Mouse (Mus musculus): ENCODE results near the gene Ccdc162. TPM values are rescaled to one million over a fixed set of nuclear protein-coding genes. Genes with fewer than 3 reads are reported as not detected.
A peak's percentile ranks its signal among the peaks of the same experiment; 100 is the strongest.

Ccdc162 gene
- not detected in 2 replicates for total RNA-seq (2017)

DNA sequence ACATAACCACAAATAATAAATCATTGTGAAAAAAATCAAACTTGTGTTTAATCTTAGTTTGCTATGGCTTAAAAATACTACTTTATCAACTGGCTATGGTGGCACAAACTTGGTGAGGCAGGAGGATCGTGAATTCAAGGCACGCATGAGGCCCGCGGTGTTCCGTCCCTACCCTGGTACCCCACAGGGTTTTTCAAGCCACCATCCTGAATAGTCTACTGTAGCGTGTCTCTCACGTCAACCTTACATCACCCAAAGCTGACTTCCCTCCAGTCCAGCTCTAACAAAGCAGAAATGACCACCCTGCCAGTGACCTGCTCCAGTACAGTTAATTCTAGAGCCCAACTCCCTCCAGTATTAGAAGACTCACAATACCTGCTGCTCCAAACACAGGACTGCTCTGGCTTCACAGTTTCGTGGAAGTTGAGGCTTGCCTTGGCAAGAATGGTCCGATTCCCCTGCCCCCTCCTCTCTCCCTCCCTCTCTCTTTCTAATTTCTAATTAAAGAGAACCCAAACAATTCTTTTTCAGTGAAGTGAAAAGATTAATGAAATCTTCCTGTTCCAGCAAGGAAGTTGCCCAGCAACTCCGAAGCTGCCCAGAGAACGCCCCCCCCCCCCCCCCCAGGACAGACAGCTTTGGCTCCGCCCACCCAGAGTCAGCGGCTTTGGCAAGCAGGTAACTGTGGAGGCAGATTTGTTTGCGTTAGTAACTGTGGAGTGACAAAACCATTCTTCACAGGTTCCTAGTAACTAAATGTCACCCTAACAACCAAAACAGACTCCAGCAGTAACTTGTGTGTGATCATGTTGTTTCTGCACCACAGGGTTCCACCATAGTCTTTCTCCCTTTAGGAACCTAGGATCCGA, at the start of gene Ccdc162:
Ccdc162 (minus strand) TSS at position 606 of the 869 bp plus-strand sequence.
- no peak for ATAC-seq (replicated peaks in 1 of 2; ENCODE audit: insufficient read depth in 1 of 2, low FRiP score in 2 of 2, low TSS enrichment in 1 of 2, low read depth in 1 of 2, poor library complexity in 2 of 2, severe bottlenecking in 2 of 2)

GRCm38 (mm10) chr10:41765586-41765985, 49.2 kb upstream of the Ccdc162 start:
- ATAC-seq (replicated peaks in 1 of 2; ENCODE audit: insufficient read depth in 1 of 2, low FRiP score in 2 of 2, low TSS enrichment in 1 of 2, low read depth in 1 of 2, poor library complexity in 2 of 2, severe bottlenecking in 2 of 2), result no peak

- no peak for ATAC-seq (replicated peaks in 1 of 2; ENCODE audit: insufficient read depth in 1 of 2, low FRiP score in 2 of 2, low TSS enrichment in 1 of 2, low read depth in 1 of 2, poor library complexity in 2 of 2, severe bottlenecking in 2 of 2)
Observed at GRCm38 (mm10) chr10:41763741-41764385, 47.4 kb upstream of the Ccdc162 start.

DNA sequence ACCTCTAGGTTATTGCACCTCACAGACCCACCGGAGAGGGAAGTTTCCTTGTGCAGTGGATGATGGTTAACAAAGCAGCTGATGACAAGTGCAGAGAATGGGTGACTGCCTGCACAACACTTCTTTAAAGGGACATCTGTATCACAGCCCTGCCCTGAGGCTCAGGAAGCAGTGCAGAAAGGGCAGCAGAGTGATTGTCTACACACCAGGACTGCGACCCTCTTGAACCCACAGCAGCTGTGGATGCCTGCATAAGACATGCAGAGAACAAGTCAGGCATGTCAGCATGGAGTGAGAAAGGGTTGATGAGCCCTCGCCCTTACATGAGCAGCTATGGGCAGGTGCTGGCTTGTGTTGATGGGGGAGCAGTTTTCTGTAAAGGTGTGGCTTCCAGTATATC, 44.4 kb upstream of the Ccdc162 start:
- no peak for ATAC-seq (replicated peaks in 1 of 2; ENCODE audit: insufficient read depth in 1 of 2, low FRiP score in 2 of 2, low TSS enrichment in 1 of 2, low read depth in 1 of 2, poor library complexity in 2 of 2, severe bottlenecking in 2 of 2)

DNA sequence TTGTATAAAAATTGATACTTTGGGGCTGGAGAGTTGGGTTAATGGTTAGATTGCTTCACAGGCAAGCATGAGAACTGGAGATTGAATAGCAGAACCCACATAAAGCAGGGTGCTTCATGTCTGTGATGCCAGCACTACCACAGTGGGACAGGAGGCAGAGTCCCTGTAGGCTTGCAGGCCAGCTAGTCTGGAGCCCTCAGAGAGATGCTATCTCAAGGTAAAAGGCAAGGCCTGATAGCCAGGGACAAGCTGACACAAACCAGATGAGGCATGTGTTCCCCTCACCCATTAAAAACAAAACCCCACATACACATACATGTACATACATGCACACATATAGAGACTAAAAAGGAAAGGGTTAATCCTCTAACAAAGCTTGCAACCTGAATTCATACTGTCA, 41.6 kb upstream of the Ccdc162 start:
- no peak for ATAC-seq (replicated peaks in 1 of 2; ENCODE audit: insufficient read depth in 1 of 2, low FRiP score in 2 of 2, low TSS enrichment in 1 of 2, low read depth in 1 of 2, poor library complexity in 2 of 2, severe bottlenecking in 2 of 2)

- no peak for ATAC-seq (replicated peaks in 1 of 2; ENCODE audit: insufficient read depth in 1 of 2, low FRiP score in 2 of 2, low TSS enrichment in 1 of 2, low read depth in 1 of 2, poor library complexity in 2 of 2, severe bottlenecking in 2 of 2)
Observed at GRCm38 (mm10) chr10:41757226-41757625, 40.8 kb upstream of the Ccdc162 start.

- ATAC-seq (replicated peaks in 1 of 2; ENCODE audit: insufficient read depth in 1 of 2, low FRiP score in 2 of 2, low TSS enrichment in 1 of 2, low read depth in 1 of 2, poor library complexity in 2 of 2, severe bottlenecking in 2 of 2), result peak; percentile 73 to 84
Observed at GRCm38 (mm10) chr10:41751867-41752480, 35.5 kb upstream of the Ccdc162 start.

GRCm38 (mm10) chr10:41749306-41749705, 32.9 kb upstream of the Ccdc162 start:
- ATAC-seq (replicated peaks in 1 of 2; ENCODE audit: insufficient read depth in 1 of 2, low FRiP score in 2 of 2, low TSS enrichment in 1 of 2, low read depth in 1 of 2, poor library complexity in 2 of 2, severe bottlenecking in 2 of 2), result no peak

DNA sequence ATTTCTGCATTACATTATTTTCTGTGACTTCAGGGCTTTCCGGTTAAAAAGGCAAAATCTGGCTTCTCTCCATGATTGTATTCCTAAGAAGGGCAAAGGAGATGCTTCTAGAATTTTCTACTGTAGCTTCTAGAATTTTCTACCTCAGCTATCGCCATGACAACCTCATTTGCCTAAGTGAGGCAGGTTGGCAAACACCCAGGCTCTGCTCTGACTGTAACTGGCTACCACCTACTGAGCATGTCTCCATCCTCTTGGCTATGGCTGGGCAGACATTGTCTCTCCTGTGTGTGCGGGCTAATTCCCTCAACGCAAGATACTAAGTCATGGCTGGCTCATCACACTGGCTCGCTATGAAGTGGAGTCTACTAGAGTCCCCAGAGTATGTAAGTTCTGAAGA, 30.1 kb upstream of the Ccdc162 start:
- no peak for ATAC-seq (replicated peaks in 1 of 2; ENCODE audit: insufficient read depth in 1 of 2, low FRiP score in 2 of 2, low TSS enrichment in 1 of 2, low read depth in 1 of 2, poor library complexity in 2 of 2, severe bottlenecking in 2 of 2)

GRCm38 (mm10) chr10:41744006-41744405, 27.6 kb upstream of the Ccdc162 start:
- no peak for ATAC-seq (replicated peaks in 1 of 2; ENCODE audit: insufficient read depth in 1 of 2, low FRiP score in 2 of 2, low TSS enrichment in 1 of 2, low read depth in 1 of 2, poor library complexity in 2 of 2, severe bottlenecking in 2 of 2)

DNA sequence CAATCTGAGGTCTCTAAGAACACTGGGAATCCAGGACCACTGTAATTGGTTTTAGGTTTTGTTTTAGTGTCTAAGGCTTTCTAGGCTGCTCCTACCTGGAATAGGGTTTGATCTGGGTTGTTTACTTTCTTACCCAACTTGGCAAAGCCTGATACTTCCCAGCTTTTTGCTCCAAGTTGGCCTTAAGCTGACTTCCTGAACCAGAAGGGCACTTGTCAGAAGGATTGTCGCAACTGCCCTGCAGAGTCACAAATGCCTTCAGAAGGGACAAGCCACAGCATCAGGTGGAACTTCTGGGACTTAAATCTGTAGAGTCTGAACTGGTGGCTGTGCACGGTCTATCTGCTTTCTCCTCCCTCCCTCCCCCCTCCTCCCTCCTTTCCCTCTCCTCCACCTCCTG, 23.8 kb upstream of the Ccdc162 start:
- no peak for ATAC-seq (replicated peaks in 1 of 2; ENCODE audit: insufficient read depth in 1 of 2, low FRiP score in 2 of 2, low TSS enrichment in 1 of 2, low read depth in 1 of 2, poor library complexity in 2 of 2, severe bottlenecking in 2 of 2)

DNA sequence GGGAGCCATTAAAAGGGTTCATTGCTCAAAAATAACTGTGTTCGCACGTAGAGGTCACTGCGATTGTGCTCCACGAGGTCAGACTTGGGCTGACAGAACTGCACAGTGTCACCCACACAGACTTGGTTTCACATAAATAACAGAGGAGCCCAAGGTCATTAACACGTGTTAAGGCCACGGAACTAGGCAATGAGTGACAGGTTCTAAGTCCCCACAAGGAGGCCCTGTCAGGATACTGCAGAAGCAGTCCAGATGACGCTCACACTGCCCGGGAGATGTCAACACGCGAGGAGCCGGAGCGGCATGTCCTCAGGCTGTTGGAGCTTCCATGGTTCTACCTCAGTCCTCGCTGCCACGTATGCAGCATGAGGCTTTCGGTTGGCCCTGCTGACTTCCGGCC, 20.8 kb upstream of the Ccdc162 start:
- no peak for ATAC-seq (replicated peaks in 1 of 2; ENCODE audit: insufficient read depth in 1 of 2, low FRiP score in 2 of 2, low TSS enrichment in 1 of 2, low read depth in 1 of 2, poor library complexity in 2 of 2, severe bottlenecking in 2 of 2)

GRCm38 (mm10) chr10:41735398-41735797, 19.0 kb upstream of the Ccdc162 start:
- ATAC-seq (replicated peaks in 1 of 2; ENCODE audit: insufficient read depth in 1 of 2, low FRiP score in 2 of 2, low TSS enrichment in 1 of 2, low read depth in 1 of 2, poor library complexity in 2 of 2, severe bottlenecking in 2 of 2), result no peak

DNA sequence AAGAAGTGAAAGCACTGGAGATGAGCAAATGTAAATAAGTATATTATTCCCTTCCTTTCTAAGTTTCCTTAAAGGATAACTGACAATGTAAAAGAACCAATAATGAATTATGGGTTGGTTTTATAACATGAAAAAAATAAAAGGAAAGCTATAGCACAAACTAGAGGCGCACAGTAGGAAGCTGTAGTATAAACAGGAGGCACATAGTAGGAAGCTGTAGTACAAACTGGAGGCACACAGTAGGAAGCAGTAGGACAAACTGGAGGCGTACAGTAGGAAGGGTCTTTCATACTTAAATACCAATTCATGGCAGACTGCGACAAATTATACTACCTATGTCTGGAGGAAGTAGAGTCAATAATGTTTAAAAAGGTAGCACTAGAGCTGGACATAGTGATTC, 16.8 kb upstream of the Ccdc162 start:
- ATAC-seq (replicated peaks in 1 of 2; ENCODE audit: insufficient read depth in 1 of 2, low FRiP score in 2 of 2, low TSS enrichment in 1 of 2, low read depth in 1 of 2, poor library complexity in 2 of 2, severe bottlenecking in 2 of 2), result no peak

DNA sequence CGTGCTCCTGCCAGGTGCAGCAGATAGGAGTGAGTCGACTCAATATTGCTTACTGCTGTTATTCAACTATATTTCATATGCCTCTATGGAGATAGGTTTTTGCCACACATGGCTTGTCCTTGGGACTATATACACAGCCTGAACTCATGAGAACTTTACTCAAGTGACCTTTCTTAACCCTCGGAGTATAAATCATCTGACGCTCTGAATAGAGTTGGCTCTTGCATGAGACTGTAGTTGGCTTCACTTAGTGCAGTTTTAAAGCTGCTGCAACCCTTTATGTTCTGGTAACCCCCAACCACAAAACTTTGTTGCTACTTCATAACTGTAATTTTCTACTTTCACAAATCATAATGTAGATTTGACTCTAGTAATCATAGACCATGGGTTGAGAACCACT, 15.5 kb upstream of the Ccdc162 start:
- ATAC-seq (replicated peaks in 1 of 2; ENCODE audit: insufficient read depth in 1 of 2, low FRiP score in 2 of 2, low TSS enrichment in 1 of 2, low read depth in 1 of 2, poor library complexity in 2 of 2, severe bottlenecking in 2 of 2), result no peak

GRCm38 (mm10) chr10:41730746-41731145, 14.3 kb upstream of the Ccdc162 start:
- no peak for ATAC-seq (replicated peaks in 1 of 2; ENCODE audit: insufficient read depth in 1 of 2, low FRiP score in 2 of 2, low TSS enrichment in 1 of 2, low read depth in 1 of 2, poor library complexity in 2 of 2, severe bottlenecking in 2 of 2)

- ATAC-seq (replicated peaks in 1 of 2; ENCODE audit: insufficient read depth in 1 of 2, low FRiP score in 2 of 2, low TSS enrichment in 1 of 2, low read depth in 1 of 2, poor library complexity in 2 of 2, severe bottlenecking in 2 of 2), result no peak
Observed at GRCm38 (mm10) chr10:41726215-41726614, 9.8 kb upstream of the Ccdc162 start.

GRCm38 (mm10) chr10:41719587-41719986, 3.2 kb upstream of the Ccdc162 start:
- ATAC-seq (replicated peaks in 1 of 2; ENCODE audit: insufficient read depth in 1 of 2, low FRiP score in 2 of 2, low TSS enrichment in 1 of 2, low read depth in 1 of 2, poor library complexity in 2 of 2, severe bottlenecking in 2 of 2), result no peak
